Mouse (Mus musculus): ENCODE measurements around the gene Olfr110.
"Not testable (repeated sequence)": the region's sequence is repeated elsewhere in the genome, so short reads cannot be mapped to it uniquely, and the experiment has no call there.

The Olfr110 gene

GRCm38 (mm10) chr17:37491930-37492518, at the start of gene Olfr110:
TSS of gene Olfr110 (plus strand) at chr17:37492468.
- DNase-seq: no peak

- no peak for DNase-seq
Observed at GRCm38 (mm10) chr17:37445180-37445579, 47.1 kb upstream of the Olfr110 start, which contains the start of gene Olfr108. TSS of gene Olfr108 (plus strand) at chr17:37445480.

DNA sequence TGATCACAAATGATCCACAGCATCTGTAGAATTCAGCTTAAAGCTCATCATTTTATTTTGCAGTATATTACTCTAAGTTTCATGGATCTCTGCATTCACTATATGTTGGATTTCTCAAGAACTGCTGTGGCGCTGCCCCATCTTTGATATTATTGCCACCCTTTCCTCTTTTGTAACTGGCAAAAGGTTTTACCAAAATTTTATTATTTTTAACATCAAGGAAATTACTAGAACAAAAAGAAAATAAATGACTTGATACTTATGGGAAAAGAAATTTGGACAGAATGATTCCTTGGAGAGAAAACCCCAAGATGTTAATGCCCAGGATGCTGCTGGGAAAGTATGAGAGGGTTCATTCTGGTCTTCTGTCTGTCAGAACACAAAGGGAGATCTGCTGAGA, 33.7 kb upstream of the Olfr110 start, which contains the start of gene Olfr109:
Gene Olfr109 (plus strand): TSS at position 301 of the 400 bp plus-strand sequence.
- DNase-seq: no peak

DNA sequence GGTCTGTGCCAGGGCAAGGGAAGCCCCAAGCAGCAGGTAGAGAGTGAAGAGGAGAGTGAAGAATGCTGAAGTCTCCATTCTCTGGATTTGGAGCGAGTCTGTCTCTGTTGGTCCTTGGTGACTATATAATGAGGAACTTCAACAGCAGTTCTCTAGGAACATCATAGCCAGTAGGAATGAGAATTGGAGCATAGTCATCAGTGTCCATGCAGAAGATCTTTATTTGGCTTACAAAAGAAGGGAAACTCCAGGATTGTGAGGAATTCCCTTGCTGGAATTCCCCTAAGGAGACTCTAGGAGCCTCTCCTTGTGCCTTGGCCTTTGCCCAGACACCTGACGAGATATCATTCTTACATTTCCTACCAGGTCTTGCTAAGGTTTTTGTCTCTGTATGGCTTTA, 8.8 kb upstream of the Olfr110 start, which contains the start of gene H2-M2:
Gene H2-M2 (minus strand): TSS at position 101 of the 400 bp plus-strand sequence.
- no peak for DNase-seq

DNA sequence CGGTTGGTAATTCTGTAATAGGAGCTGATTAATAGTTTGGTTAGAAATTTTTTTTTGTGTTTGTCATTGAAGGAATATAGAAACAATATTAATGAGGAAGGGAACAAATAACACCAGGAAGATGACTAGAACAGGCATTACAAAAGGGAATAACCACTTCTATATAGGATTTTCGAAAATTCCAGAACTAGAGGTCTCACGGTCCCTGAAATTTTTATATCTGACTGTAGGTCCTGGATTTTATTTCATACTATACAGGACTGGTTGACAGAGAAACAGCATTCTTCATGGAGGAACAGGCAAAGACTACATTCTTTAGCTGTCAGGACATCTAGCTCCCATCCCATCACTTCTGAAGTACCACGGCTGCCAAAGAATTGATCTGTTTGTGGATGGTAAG, 15.5 kb downstream of the Olfr110 start, which contains the start of gene Olfr111:
Gene Olfr111 (plus strand): TSS at position 301 of the 400 bp plus-strand sequence.
- DNase-seq: no peak

DNA sequence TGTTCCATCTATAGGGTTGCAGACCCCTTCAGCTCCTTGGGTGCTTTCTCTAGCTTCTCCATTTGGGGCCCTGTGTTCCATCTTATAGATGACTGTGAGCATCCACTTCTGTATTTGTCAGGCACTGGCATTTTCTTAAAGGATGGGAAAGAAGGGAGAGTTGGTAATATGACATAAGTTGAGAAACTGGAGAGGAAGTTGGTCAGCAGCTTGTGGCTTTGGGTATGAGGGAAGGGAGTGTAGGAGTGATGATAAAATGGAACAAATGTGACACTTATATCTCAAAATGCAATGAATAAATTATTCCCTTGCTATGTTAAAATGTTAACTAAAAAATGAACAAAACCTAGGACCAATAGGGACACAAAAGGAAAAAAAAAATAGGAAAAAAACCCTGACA, 32.3 kb downstream of the Olfr110 start:
- not testable (repeated sequence) for DNase-seq

- DNase-seq: not testable (repeated sequence)
Observed at GRCm38 (mm10) chr17:37525427-37525826, 33.2 kb downstream of the Olfr110 start.

DNA sequence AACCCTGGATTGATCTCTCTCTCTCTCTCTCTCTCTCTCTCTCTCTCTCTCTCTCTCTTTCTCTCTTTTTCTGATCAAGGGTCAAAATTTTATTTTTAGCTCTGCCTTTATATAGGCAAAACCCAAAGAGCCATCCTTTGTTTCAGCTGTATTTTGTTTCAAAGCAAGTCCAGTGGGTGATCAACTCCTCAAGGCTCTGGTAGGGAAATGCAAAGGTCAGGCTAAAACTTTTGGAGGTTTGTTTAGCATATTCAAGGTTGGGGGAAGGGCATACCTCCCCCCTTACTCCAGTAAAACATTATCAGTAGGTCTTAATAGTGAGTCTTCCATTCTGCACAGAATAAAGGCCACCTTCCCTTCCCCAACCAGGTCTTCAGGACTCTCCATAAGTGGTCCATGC, 42.9 kb downstream of the Olfr110 start:
- no peak for DNase-seq

DNA sequence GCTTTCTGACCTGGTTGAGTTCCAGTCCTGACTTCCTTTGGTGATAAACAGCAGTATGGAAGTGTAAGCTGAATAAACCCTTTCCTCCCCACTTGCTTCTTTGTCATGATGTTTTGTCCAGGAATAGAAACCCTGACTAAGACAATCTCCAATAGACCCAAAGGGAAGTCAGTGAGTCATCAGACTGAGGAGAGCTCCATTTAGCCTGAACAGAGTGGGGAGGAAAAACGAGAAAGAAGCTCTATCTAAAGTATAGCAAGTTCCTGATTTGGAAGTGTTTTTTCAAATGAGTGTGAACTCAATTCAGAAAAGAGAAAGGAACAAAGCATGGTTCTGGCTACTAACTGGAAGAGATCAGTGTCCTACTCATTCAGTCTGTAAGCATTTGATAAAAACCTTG, 46.1 kb downstream of the Olfr110 start:
- not testable (repeated sequence) for DNase-seq

- DNase-seq: no peak
Observed at GRCm38 (mm10) chr17:37541454-37542119, 49.3 kb downstream of the Olfr110 start.

GRCm38 (mm10) chr17:37543800-37544435, 51.6 kb downstream of the Olfr110 start:
- DNase-seq: no peak

All from cerebellum, postnatal 10 days (tissue).